Mouse (Mus musculus): Measurements from ENCODE around the gene Mrps23. TPM values are rescaled to one million over a fixed set of nuclear protein-coding genes. Genes with fewer than 3 reads are reported as not detected.

The Mrps23 gene
- total and polyA plus RNA-seq, 2 experiments from 2014 or later, result 48.7 to 67.1 TPM

GRCm38 (mm10) chr11:88231213-88231790, 27.1 kb downstream of the Mrps23 start:
- Histone ChIP-seq H3K4me3 (ENCODE audit: low read length) (no peak overlapping the region), H3K36me3 (ENCODE audit: insufficient read depth, low read length) (no peaks in the 10 kb centered on the region), H3K27ac (no peak overlapping the region), H3K9me3 (ENCODE audit: low read length) (no peaks in the 10 kb centered on the region), H3K4me1 (ENCODE audit: insufficient read depth, low read length) (no peaks in the 10 kb centered on the region), H3K27me3 (ENCODE audit: insufficient read depth, low read length) (no peaks in the 10 kb centered on the region), H3K4me2 (ENCODE audit: low read depth, low read length) (no peak overlapping the region), H3K9ac (replicated peaks; ENCODE audit: low read length) (no peak overlapping the region)
- WGBS, result 52% methylated on average over 4 of the region's 4 CpGs
- DNase-seq (ENCODE audit: low spot score) (no peak), ATAC-seq (peak; percentile 63; the same call in 1 of the 2 replicates)
- no peak for TF ChIP-seq CTCF (IDR thresholded peaks at IDR 0.05; ENCODE audit: low read depth)

DNA sequence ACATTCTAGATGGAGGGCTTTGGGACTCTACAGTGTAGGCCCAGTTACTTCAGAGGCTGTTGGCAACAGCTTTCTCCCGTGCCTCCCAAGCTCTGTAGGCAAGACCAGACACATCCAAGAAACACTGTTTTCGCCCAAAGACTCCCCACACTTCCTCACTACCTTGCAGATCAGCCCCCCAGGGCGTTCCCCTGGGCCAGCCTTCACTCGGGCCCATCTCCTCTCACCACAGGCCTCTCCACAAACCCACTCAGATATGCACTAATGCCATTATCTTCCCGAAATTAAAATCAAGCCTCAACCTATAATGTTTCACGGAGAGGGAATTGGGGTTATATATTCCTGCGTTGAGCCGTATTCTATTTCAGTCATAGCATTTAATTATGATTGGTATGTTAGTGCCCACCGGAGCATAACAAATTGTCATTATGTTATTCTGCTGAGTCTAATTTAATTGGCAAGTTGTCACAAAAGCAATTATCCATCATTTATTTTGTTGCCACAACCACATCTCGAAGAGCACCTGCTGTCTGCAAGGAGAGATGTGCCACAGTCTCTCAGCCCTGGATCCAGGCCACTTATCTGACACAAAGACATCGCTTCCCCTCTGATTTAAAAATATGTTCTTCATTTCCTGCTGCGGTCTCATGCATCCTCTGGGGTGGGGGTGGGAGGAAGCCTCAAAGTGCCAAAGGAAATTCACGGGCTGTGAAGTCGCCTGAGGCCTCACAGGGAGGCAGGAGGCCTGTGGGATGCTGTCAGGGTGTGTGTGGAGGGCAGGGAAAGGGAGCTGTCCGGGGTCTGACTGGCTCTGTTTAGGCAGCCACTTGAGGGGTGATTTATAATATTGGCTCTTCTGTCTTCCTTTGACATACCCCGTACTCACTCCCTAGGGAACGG, 29.6 kb downstream of the Mrps23 start:
- 26% methylated on average over 17 of the region's 17 CpGs for WGBS
- no peaks in the 10 kb centered on the region for H3K9me3 ChIP-seq (ENCODE audit: low read length)
- no peak overlapping the region for H3K9ac ChIP-seq (replicated peaks; ENCODE audit: low read length)
- no peak for TF ChIP-seq CTCF (IDR thresholded peaks at IDR 0.05; ENCODE audit: low read depth)
- peak overlapping the region; percentile 54; the same call in 1 of the 2 replicates for H3K27ac ChIP-seq
- H3K4me1 ChIP-seq (ENCODE audit: insufficient read depth, low read length), result no peaks in the 10 kb centered on the region
- H3K4me2 ChIP-seq (ENCODE audit: low read depth, low read length), result no peak overlapping the region
- no peaks in the 10 kb centered on the region for H3K27me3 ChIP-seq (ENCODE audit: insufficient read depth, low read length)
- peak; percentile 73 for DNase-seq (ENCODE audit: low spot score)
- H3K36me3 ChIP-seq (ENCODE audit: insufficient read depth, low read length), result no peaks in the 10 kb centered on the region
- no peak overlapping the region for H3K4me3 ChIP-seq (ENCODE audit: low read length)
- ATAC-seq, result peak; percentile 25; the same call in 1 of the 2 replicates

DNA sequence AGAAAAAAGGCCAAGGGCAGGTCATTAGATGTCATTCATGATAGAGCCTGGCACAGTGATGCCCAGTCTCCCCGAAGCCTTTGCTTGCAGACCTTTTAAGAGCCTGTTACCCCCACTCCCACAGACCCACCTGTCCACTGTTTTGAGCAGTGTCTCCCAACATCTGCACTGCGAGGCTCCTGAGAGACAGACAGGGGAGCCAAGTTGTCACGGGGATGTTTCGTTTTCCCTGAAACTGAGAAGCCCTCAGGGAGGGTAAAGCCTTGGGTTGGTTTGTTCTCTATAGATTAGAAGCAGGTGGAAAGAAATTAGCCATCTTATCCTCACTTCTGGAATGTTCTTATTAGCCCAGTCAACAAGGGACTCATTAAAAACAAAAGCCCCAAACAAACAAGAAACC, 30.6 kb downstream of the Mrps23 start:
- 37% methylated on average over 4 of the region's 4 CpGs for WGBS
- H3K4me1 ChIP-seq (ENCODE audit: insufficient read depth, low read length), result no peaks in the 10 kb centered on the region
- no peak for TF ChIP-seq CTCF (IDR thresholded peaks at IDR 0.05; ENCODE audit: low read depth)

GRCm38 (mm10) chr11:88235221-88236203, 31.3 kb downstream of the Mrps23 start:
- no peaks in the 10 kb centered on the region for H3K27me3 ChIP-seq (ENCODE audit: insufficient read depth, low read length)
- H3K36me3 ChIP-seq (ENCODE audit: insufficient read depth, low read length), result no peaks in the 10 kb centered on the region
- WGBS, result 15% methylated on average over 23 of the region's 23 CpGs
- TF ChIP-seq CTCF (IDR thresholded peaks at IDR 0.05; ENCODE audit: low read depth), result no peak
- no peak overlapping the region for H3K9ac ChIP-seq (replicated peaks; ENCODE audit: low read length)
- 0 out of 2 replicates have a peak, but pooled peaks cover under 1% of the 10 kb centered on the region for H3K4me1 ChIP-seq (ENCODE audit: insufficient read depth, low read length)
- DNase-seq (ENCODE audit: low spot score) (peak; percentile 39), ATAC-seq (no peak)
- 0 out of 2 replicates have a peak overlapping the region, but pooled peaks have one; percentile 27 for H3K4me2 ChIP-seq (ENCODE audit: low read depth, low read length)
- no peaks in the 10 kb centered on the region for H3K9me3 ChIP-seq (ENCODE audit: low read length)
- peak overlapping the region; percentile 1; the same call in 1 of the 2 replicates for H3K27ac ChIP-seq
- no peak overlapping the region for H3K4me3 ChIP-seq (ENCODE audit: low read length)

More for the DNA sequence above, 30.6 kb downstream of the Mrps23 start:
- ATAC-seq, result no peak
- Histone ChIP-seq H3K27me3 (ENCODE audit: insufficient read depth, low read length) (no peaks in the 10 kb centered on the region), H3K36me3 (ENCODE audit: insufficient read depth, low read length) (no peaks in the 10 kb centered on the region), H3K9me3 (ENCODE audit: low read length) (no peaks in the 10 kb centered on the region), H3K9ac (replicated peaks; ENCODE audit: low read length) (no peak overlapping the region), H3K4me2 (ENCODE audit: low read depth, low read length) (no peak overlapping the region), H3K27ac (no peak overlapping the region), H3K4me3 (ENCODE audit: low read length) (no peak overlapping the region)
- DNase-seq (ENCODE audit: low spot score), result no peak

- H3K4me1 ChIP-seq (ENCODE audit: insufficient read depth, low read length), result peaks cover 6% of the 10 kb centered on the region
- no peak overlapping the region for H3K9ac ChIP-seq (replicated peaks; ENCODE audit: low read length)
- H3K4me2 ChIP-seq (ENCODE audit: low read depth, low read length), result no peak overlapping the region
- H3K9me3 ChIP-seq (ENCODE audit: low read length), result no peaks in the 10 kb centered on the region
- 48% methylated on average over 10 of the region's 10 CpGs for WGBS
- no peaks in the 10 kb centered on the region for H3K27me3 ChIP-seq (ENCODE audit: insufficient read depth, low read length)
- TF ChIP-seq CTCF (IDR thresholded peaks at IDR 0.05; ENCODE audit: low read depth), result no peak
- no peaks in the 10 kb centered on the region for H3K36me3 ChIP-seq (ENCODE audit: insufficient read depth, low read length)
- ATAC-seq, result no peak
- H3K27ac ChIP-seq, result no peak overlapping the region
- no peak for DNase-seq (ENCODE audit: low spot score)
- no peak overlapping the region for H3K4me3 ChIP-seq (ENCODE audit: low read length)
Measured at GRCm38 (mm10) chr11:88240275-88240674, 36.1 kb downstream of the Mrps23 start.

DNA sequence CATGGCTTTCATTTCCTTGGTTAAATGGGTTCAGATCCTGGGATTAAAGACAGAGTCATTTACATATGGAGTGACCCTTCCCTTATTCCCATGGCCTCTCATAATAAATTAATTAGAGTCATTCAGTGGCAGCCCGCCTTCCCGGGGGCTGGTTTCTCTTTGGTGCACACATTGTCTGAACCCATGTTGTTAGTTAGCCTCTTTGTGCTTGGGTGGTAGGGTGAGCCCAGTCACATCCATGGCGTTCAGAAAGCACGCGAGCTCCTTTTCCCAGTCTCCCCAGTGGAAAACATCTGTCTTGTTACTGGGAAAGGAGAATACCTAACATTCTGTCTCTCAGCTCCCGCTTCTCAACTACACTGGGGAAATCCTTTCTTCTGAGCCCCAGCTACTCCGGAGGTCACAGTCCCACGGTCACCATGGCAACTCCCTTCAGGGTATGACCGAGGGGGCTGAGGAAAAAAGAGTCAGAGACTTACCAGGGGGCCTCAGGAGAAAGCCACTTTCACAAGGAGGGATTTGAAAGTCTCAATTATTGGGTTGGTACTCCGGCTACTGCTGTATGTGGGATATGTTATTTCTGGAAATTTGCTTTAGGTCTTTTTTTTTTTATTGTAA, 36.7 kb downstream of the Mrps23 start:
- no peaks in the 10 kb centered on the region for H3K27me3 ChIP-seq (ENCODE audit: insufficient read depth, low read length)
- H3K36me3 ChIP-seq (ENCODE audit: insufficient read depth, low read length), result no peaks in the 10 kb centered on the region
- H3K9ac ChIP-seq (replicated peaks; ENCODE audit: low read length), result no peak overlapping the region
- no peak for ATAC-seq
- no peaks in the 10 kb centered on the region for H3K9me3 ChIP-seq (ENCODE audit: low read length)
- peaks cover 6% of the 10 kb centered on the region for H3K4me1 ChIP-seq (ENCODE audit: insufficient read depth, low read length)
- H3K27ac ChIP-seq, result no peak overlapping the region
- DNase-seq (ENCODE audit: low spot score), result peak; percentile 68
- H3K4me2 ChIP-seq (ENCODE audit: low read depth, low read length), result no peak overlapping the region
- no peak for TF ChIP-seq CTCF (IDR thresholded peaks at IDR 0.05; ENCODE audit: low read depth)
- 11% methylated on average over 10 of the region's 10 CpGs for whole genome bisulfite sequencing
- H3K4me3 ChIP-seq (ENCODE audit: low read length), result no peak overlapping the region

Data from hindbrain, postnatal 0 days (tissue).